Mouse (Mus musculus): ENCODE measurements at regions not wholly inside any gene's neighbourhood (a gene's known extent, or its start where the extent isn't known, plus 50 kb on each side); places are given as distances from the start of the nearest gene placed in this dataset.

DNA sequence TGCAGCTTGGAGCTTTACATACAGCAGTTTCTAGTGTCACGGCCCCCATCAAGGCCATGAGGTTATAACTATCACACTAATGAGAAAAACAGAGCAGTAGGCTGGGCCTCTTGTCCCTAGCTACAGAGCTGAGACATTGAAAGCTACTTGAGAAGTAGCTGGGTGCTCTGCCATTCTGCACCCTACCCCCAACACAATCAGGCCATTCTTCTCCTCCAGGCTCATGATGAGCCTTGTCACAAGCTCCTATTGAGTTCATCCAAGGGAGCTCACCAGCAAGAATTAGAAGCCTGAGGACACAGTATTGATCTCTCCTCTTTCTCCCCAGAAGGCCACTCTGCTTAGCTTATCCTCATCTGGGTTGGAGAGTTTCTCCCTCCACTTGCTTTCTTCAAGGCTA lies 466.9 kb downstream of the Bnc2 start:
- TF ChIP-seq GATA1 (IDR thresholded peaks at IDR 0.05; ENCODE audit: low read length) (no peak), TAL1 (IDR thresholded peaks at IDR 0.05; ENCODE audit: low read length) (no peak)
- Histone ChIP-seq H3K9me3 (ENCODE audit: control insufficient read depth, low read length) (peaks cover 6% of the 10 kb centered on the region), H3K4me3 (replicated peaks) (no peak overlapping the region)

DNA sequence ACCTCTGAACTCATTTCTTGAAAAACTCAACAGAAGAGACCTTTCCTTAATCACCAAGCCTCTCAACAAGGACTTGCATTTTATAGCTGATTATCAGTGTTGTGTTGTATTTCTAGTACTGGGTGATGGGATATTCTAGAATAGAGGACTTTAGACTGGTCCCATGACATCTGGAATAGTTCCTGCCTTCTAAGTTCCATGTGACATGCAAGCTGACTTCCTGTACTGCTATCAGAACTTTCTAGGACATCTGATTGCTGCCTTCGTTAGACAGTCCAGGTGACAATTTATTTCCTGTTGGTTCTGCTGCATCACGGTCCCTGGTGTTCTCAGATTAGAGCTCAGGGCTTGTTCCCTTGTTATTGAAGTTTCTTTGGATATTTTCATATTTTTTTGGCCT lies 465.5 kb downstream of the Bnc2 start:
- Histone ChIP-seq H3K4me1 (ENCODE audit: control insufficient read depth) (no peaks in the 10 kb centered on the region), H3K36me3 (ENCODE audit: control insufficient read depth) (no peaks in the 10 kb centered on the region), H3K9me3 (ENCODE audit: control insufficient read depth, low read length) (peaks cover 9% of the 10 kb centered on the region), H3K4me3 (replicated peaks) (no peak overlapping the region), H3K27me3 (ENCODE audit: control insufficient read depth) (no peaks in the 10 kb centered on the region)
- TF ChIP-seq GATA1 (IDR thresholded peaks at IDR 0.05; ENCODE audit: low read length) = no peak
- TF ChIP-seq TAL1 (IDR thresholded peaks at IDR 0.05; ENCODE audit: low read length) = no peak

More for the DNA sequence above, 466.9 kb downstream of the Bnc2 start:
- Histone ChIP-seq H3K4me1 (ENCODE audit: control insufficient read depth) (no peaks in the 10 kb centered on the region), H3K36me3 (ENCODE audit: control insufficient read depth) (no peaks in the 10 kb centered on the region), H3K27me3 (ENCODE audit: control insufficient read depth) (no peaks in the 10 kb centered on the region)

DNA sequence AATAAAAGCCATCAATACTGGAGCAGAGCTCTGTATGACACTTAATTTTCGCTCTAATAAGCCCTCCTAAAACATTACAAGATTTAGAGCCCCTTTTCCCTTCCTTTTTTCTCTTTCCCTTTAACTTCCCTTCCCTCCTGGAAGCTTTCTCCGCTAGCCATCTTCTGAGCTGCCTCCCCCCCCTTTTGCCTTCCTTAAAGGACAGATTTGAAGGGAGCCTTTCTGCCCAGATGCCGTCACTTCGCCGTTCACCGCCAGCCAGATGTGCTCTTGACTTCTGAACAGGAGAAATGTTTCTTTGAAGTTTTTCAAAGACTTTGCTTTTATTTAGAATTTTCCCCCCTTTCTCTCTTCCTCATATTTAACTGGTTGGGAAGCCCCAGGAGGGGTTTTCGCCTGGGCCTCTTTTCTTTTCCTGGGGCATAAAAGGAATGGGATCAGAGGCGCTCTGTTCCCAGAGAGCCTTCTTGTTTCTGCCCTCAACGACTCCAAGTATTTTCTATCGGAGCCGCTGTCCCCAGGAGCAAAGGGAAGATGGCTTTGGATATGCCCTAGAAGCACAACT lies 463.7 kb downstream of the Bnc2 start:
- H3K4me1 ChIP-seq (ENCODE audit: control insufficient read depth) = no peaks in the 10 kb centered on the region
- no peak overlapping the region for H3K4me3 ChIP-seq (replicated peaks)
- TF ChIP-seq GATA1 (IDR thresholded peaks at IDR 0.05; ENCODE audit: low read length) (no peak), TAL1 (IDR thresholded peaks at IDR 0.05; ENCODE audit: low read length) (no peak)
- no peaks in the 10 kb centered on the region for H3K27me3 ChIP-seq (ENCODE audit: control insufficient read depth)
- no peaks in the 10 kb centered on the region for H3K36me3 ChIP-seq (ENCODE audit: control insufficient read depth)
- H3K9me3 ChIP-seq (ENCODE audit: control insufficient read depth, low read length) = peaks cover 9% of the 10 kb centered on the region

DNA sequence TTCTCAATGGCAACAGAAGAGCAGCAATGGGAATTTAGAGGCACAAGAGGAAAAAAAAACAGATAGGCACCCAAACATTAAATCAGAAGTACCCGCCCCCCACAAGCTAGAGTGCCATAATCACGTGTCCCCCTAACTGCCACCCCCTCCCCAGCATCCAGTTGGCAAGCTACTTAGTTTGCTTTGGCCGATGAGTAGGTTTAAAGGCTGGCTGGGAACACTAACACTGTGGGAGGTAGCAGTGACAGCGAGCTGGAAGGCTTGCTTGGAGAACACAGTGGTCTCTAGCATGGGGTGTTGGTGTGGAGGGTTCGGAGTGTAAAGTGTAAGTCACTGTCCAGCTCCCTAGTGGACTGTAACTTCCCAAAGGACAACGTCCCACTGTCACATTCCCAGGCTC lies 463.1 kb downstream of the Bnc2 start:
- TF ChIP-seq GATA1 (IDR thresholded peaks at IDR 0.05; ENCODE audit: low read length) = no peak
- TF ChIP-seq TAL1 (IDR thresholded peaks at IDR 0.05; ENCODE audit: low read length) = no peak
- H3K9me3 ChIP-seq (ENCODE audit: control insufficient read depth, low read length) = peaks cover 9% of the 10 kb centered on the region
- no peaks in the 10 kb centered on the region for H3K27me3 ChIP-seq (ENCODE audit: control insufficient read depth)
- H3K36me3 ChIP-seq (ENCODE audit: control insufficient read depth) = no peaks in the 10 kb centered on the region
- H3K4me1 ChIP-seq (ENCODE audit: control insufficient read depth) = no peaks in the 10 kb centered on the region
- no peak overlapping the region for H3K4me3 ChIP-seq (replicated peaks)

DNA sequence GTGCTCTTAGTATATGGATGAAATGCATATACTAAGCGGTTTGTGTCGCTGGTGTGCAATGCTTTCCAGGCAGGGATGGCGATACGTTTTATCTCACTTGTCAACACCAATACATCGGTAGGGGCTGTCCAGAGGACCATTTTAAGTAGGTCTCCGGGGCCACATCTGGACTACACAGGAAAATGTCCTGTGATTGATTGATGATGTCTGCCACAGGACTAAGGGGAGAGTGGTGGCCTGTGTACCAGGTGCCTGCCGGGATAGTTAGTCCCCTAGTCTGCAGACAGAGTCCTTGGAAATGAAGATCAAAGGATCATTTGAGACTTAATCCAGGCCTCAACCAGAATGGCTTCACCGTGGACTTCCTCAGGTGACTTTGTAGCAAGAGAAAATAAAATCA lies 460.6 kb downstream of the Bnc2 start:
- no peaks in the 10 kb centered on the region for H3K36me3 ChIP-seq (ENCODE audit: control insufficient read depth)
- no peaks in the 10 kb centered on the region for H3K27me3 ChIP-seq (ENCODE audit: control insufficient read depth)
- no peak overlapping the region for H3K4me3 ChIP-seq (replicated peaks)
- peaks cover 9% of the 10 kb centered on the region for H3K9me3 ChIP-seq (ENCODE audit: control insufficient read depth, low read length)
- no peak for TF ChIP-seq GATA1 (IDR thresholded peaks at IDR 0.05; ENCODE audit: low read length)
- TF ChIP-seq TAL1 (IDR thresholded peaks at IDR 0.05; ENCODE audit: low read length) = no peak
- no peaks in the 10 kb centered on the region for H3K4me1 ChIP-seq (ENCODE audit: control insufficient read depth)

DNA sequence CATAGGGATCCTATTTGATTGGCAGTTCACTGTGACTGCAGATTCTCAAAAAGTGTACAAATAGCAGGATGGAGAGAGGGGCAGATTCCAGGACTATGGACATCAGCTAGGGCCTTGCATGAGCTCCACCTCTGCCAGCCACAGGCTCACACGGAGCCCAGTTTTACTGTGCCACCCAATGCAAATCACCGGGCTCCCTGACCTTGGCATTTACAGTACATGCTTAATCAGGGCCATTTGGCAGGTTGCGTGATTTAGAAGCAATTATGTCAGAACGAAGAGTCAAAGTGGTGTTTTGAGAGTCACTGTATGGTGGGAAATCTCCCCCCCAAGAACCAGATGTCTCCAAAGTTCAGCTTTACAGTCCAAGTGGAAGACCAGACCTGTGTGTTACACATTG lies 456.1 kb downstream of the Bnc2 start:
- no peak for TF ChIP-seq TAL1 (IDR thresholded peaks at IDR 0.05; ENCODE audit: low read length)
- Histone ChIP-seq H3K9me3 (ENCODE audit: control insufficient read depth, low read length) (peaks cover under 1% of the 10 kb centered on the region; the same call in 1 of the 2 replicates), H3K4me1 (ENCODE audit: control insufficient read depth) (no peaks in the 10 kb centered on the region), H3K36me3 (ENCODE audit: control insufficient read depth) (no peaks in the 10 kb centered on the region), H3K4me3 (replicated peaks) (no peak overlapping the region), H3K27me3 (ENCODE audit: control insufficient read depth) (no peaks in the 10 kb centered on the region)

DNA sequence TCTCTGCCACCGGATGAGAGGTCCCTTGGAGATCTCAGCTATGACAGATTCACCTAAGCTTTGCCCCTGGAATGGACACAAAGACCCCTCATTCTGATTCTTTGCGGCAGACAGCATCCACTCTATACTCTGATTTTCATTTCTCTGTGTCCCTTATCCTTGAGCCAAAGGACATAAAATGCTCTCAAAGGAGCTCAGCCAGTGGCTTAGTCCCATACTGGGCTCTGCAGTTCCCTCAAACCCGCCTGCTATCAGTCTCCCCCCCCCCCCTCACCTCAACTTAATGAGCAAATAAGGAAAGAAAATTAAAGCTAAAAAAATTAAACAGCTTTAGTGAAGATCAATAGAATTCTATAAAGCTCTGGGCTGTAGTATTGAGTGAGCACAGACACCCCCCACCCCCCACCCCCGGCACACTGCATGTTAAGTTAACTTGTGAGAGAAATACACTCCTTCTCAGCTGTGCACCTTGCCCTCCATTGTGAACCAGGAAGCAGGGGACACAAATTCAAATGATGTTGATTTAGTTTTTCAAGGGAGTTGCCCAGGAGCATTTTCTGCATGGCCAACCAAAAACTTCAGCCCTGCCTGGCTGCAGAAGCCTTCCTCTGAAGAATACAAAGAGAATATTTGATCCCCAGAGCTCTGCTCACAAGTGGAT lies 452.9 kb downstream of the Bnc2 start:
- no peaks in the 10 kb centered on the region for H3K27me3 ChIP-seq (ENCODE audit: control insufficient read depth)

DNA sequence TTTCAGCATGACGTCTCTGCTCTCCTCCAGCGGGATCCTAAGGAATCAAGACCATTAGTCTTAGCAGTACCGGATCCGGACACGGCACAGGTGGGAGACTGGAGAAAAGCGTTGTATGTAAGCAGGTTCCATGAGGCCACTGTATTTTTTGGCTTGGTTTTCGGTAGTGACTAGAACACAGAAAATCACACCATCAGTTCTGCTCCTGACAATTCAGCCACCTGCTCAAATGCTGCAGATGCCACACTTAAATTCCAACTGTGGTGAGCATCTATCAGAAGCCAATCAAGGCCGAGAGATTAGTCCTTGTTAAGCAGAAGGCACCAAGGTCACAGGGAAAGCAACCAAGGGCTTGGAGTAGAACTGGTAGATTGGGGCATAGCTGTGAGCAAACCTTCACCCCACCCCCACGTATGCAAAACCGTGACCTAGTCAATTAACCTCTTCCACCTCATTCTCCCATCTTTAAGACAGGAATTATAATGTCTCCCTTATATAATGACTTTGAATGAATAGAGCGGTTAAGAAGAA lies 452.2 kb downstream of the Bnc2 start:
- Histone ChIP-seq H3K4me1 (ENCODE audit: control insufficient read depth) (no peaks in the 10 kb centered on the region), H3K9me3 (ENCODE audit: control insufficient read depth, low read length) (no peaks in the 10 kb centered on the region), H3K4me3 (replicated peaks) (no peak overlapping the region), H3K36me3 (ENCODE audit: control insufficient read depth) (no peaks in the 10 kb centered on the region), H3K27me3 (ENCODE audit: control insufficient read depth) (no peaks in the 10 kb centered on the region)
- TF ChIP-seq TAL1 (IDR thresholded peaks at IDR 0.05; ENCODE audit: low read length) = no peak
- no peak for TF ChIP-seq GATA1 (IDR thresholded peaks at IDR 0.05; ENCODE audit: low read length)

More for the DNA sequence above, 452.9 kb downstream of the Bnc2 start:
- Histone ChIP-seq H3K9me3 (ENCODE audit: control insufficient read depth, low read length) (no peaks in the 10 kb centered on the region), H3K4me1 (ENCODE audit: control insufficient read depth) (no peaks in the 10 kb centered on the region), H3K36me3 (ENCODE audit: control insufficient read depth) (no peaks in the 10 kb centered on the region), H3K4me3 (replicated peaks) (no peak overlapping the region)
- TF ChIP-seq TAL1 (IDR thresholded peaks at IDR 0.05; ENCODE audit: low read length) (no peak), GATA1 (IDR thresholded peaks at IDR 0.05; ENCODE audit: low read length) (no peak)

DNA sequence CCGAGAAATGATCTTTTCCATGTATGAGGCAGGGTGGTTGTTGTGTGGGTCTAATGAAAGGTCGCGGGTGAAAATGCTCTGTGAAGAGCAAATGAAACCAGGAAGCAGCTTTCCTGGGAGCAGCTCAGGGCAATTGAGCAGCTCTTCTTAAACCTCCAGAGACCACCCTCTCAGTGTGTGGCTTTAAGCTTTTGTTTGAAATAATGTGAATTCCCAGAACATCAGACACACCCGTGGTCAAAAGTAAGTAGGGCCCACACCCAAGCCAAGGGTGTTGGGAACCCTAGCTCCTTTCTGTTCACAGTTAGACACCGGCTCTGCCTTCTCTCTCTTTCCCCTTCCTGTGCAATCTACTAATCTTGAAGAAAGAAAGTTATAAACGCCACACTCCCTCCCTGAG lies 450.5 kb downstream of the Bnc2 start:
- Histone ChIP-seq H3K27me3 (ENCODE audit: control insufficient read depth) (no peaks in the 10 kb centered on the region), H3K36me3 (ENCODE audit: control insufficient read depth) (no peaks in the 10 kb centered on the region), H3K4me3 (replicated peaks) (no peak overlapping the region), H3K4me1 (ENCODE audit: control insufficient read depth) (no peaks in the 10 kb centered on the region), H3K9me3 (ENCODE audit: control insufficient read depth, low read length) (no peaks in the 10 kb centered on the region)
- TF ChIP-seq GATA1 (IDR thresholded peaks at IDR 0.05; ENCODE audit: low read length) (no peak), TAL1 (IDR thresholded peaks at IDR 0.05; ENCODE audit: low read length) (no peak)
